Mouse (Mus musculus): Measurements from ENCODE around the gene Sema3d.

The Sema3d gene

GRCm38 (mm10) chr5:12383133-12383959 lies at the start of gene Sema3d:
Gene Sema3d, plus strand, starts transcription at chr5:12383385.
- DNase-seq (ENCODE audit: low read depth, low spot score), result no peak
- H3K36me3 ChIP-seq (ENCODE audit: control insufficient read depth, insufficient read depth, low read length, poor library complexity, severe bottlenecking), result no peaks in the 10 kb centered on the region
- no peaks in the 10 kb centered on the region for H3K27me3 ChIP-seq (ENCODE audit: control insufficient read depth, insufficient read depth, low read length, poor library complexity, severe bottlenecking)

GRCm38 (mm10) chr5:12377261-12377660 lies 5.9 kb upstream of the Sema3d start:
- H3K27me3 ChIP-seq (ENCODE audit: control insufficient read depth, insufficient read depth, low read length, poor library complexity, severe bottlenecking), result no peaks in the 10 kb centered on the region
- no peaks in the 10 kb centered on the region for H3K36me3 ChIP-seq (ENCODE audit: control insufficient read depth, insufficient read depth, low read length, poor library complexity, severe bottlenecking)
- no peak for DNase-seq (ENCODE audit: low read depth, low spot score)

- H3K36me3 ChIP-seq (ENCODE audit: control insufficient read depth, insufficient read depth, low read length, poor library complexity, severe bottlenecking), result no peaks in the 10 kb centered on the region
- H3K27me3 ChIP-seq (ENCODE audit: control insufficient read depth, insufficient read depth, low read length, poor library complexity, severe bottlenecking), result no peaks in the 10 kb centered on the region
- DNase-seq (ENCODE audit: low read depth, low spot score), result no peak
These were observed 4.3 kb upstream of the Sema3d start for GRCm38 (mm10) chr5:12378900-12379299.

- no peak for DNase-seq (ENCODE audit: low read depth, low spot score)
- H3K27me3 ChIP-seq (ENCODE audit: control insufficient read depth, insufficient read depth, low read length, poor library complexity, severe bottlenecking), result no peaks in the 10 kb centered on the region
These were observed 1.2 kb upstream of the Sema3d start for GRCm38 (mm10) chr5:12382010-12382409.

GRCm38 (mm10) chr5:12383960-12384285 lies 738 bp downstream of the Sema3d start:
- Histone ChIP-seq H3K36me3 (ENCODE audit: control insufficient read depth, insufficient read depth, low read length, poor library complexity, severe bottlenecking) (no peaks in the 10 kb centered on the region), H3K27me3 (ENCODE audit: control insufficient read depth, insufficient read depth, low read length, poor library complexity, severe bottlenecking) (no peaks in the 10 kb centered on the region)
- DNase-seq (ENCODE audit: low read depth, low spot score), result no peak

More at GRCm38 (mm10) chr5:12382010-12382409, 1.2 kb upstream of the Sema3d start:
- H3K36me3 ChIP-seq (ENCODE audit: control insufficient read depth, insufficient read depth, low read length, poor library complexity, severe bottlenecking), result no peaks in the 10 kb centered on the region

GRCm38 (mm10) chr5:12392667-12393066 lies 9.5 kb downstream of the Sema3d start:
- no peak for DNase-seq (ENCODE audit: low read depth, low spot score)
- Histone ChIP-seq H3K27me3 (ENCODE audit: control insufficient read depth, insufficient read depth, low read length, poor library complexity, severe bottlenecking) (no peaks in the 10 kb centered on the region), H3K36me3 (ENCODE audit: control insufficient read depth, insufficient read depth, low read length, poor library complexity, severe bottlenecking) (no peaks in the 10 kb centered on the region)

GRCm38 (mm10) chr5:12399271-12399670 lies 16.1 kb downstream of the Sema3d start:
- no peaks in the 10 kb centered on the region for H3K27me3 ChIP-seq (ENCODE audit: control insufficient read depth, insufficient read depth, low read length, poor library complexity, severe bottlenecking)
- H3K36me3 ChIP-seq (ENCODE audit: control insufficient read depth, insufficient read depth, low read length, poor library complexity, severe bottlenecking), result no peaks in the 10 kb centered on the region
- no peak for DNase-seq (ENCODE audit: low read depth, low spot score)

GRCm38 (mm10) chr5:12404229-12404628 lies 21.0 kb downstream of the Sema3d start:
- no peak for DNase-seq (ENCODE audit: low read depth, low spot score)
- no peaks in the 10 kb centered on the region for H3K36me3 ChIP-seq (ENCODE audit: control insufficient read depth, insufficient read depth, low read length, poor library complexity, severe bottlenecking)
- no peaks in the 10 kb centered on the region for H3K27me3 ChIP-seq (ENCODE audit: control insufficient read depth, insufficient read depth, low read length, poor library complexity, severe bottlenecking)

- DNase-seq (ENCODE audit: low read depth, low spot score), result no peak
- no peaks in the 10 kb centered on the region for H3K27me3 ChIP-seq (ENCODE audit: control insufficient read depth, insufficient read depth, low read length, poor library complexity, severe bottlenecking)
- no peaks in the 10 kb centered on the region for H3K36me3 ChIP-seq (ENCODE audit: control insufficient read depth, insufficient read depth, low read length, poor library complexity, severe bottlenecking)
These were observed 29.4 kb downstream of the Sema3d start for GRCm38 (mm10) chr5:12412595-12412994.

- H3K27me3 ChIP-seq (ENCODE audit: control insufficient read depth, insufficient read depth, low read length, poor library complexity, severe bottlenecking), result no peaks in the 10 kb centered on the region
- no peak for DNase-seq (ENCODE audit: low read depth, low spot score)
- no peaks in the 10 kb centered on the region for H3K36me3 ChIP-seq (ENCODE audit: control insufficient read depth, insufficient read depth, low read length, poor library complexity, severe bottlenecking)
These were observed 40.1 kb downstream of the Sema3d start for GRCm38 (mm10) chr5:12423264-12423663.

- no peaks in the 10 kb centered on the region for H3K36me3 ChIP-seq (ENCODE audit: control insufficient read depth, insufficient read depth, low read length, poor library complexity, severe bottlenecking)
- DNase-seq (ENCODE audit: low read depth, low spot score), result no peak
These were observed 58.6 kb downstream of the Sema3d start for GRCm38 (mm10) chr5:12441737-12442136.

GRCm38 (mm10) chr5:12442176-12443105 lies 59.3 kb downstream of the Sema3d start:
- DNase-seq (ENCODE audit: low read depth, low spot score), result no peak
- no peaks in the 10 kb centered on the region for H3K27me3 ChIP-seq (ENCODE audit: control insufficient read depth, insufficient read depth, low read length, poor library complexity, severe bottlenecking)
- no peaks in the 10 kb centered on the region for H3K36me3 ChIP-seq (ENCODE audit: control insufficient read depth, insufficient read depth, low read length, poor library complexity, severe bottlenecking)

More at GRCm38 (mm10) chr5:12441737-12442136, 58.6 kb downstream of the Sema3d start:
- no peaks in the 10 kb centered on the region for H3K27me3 ChIP-seq (ENCODE audit: control insufficient read depth, insufficient read depth, low read length, poor library complexity, severe bottlenecking)

GRCm38 (mm10) chr5:12451089-12451488 lies 67.9 kb downstream of the Sema3d start:
- DNase-seq (ENCODE audit: low read depth, low spot score), result no peak
- Histone ChIP-seq H3K36me3 (ENCODE audit: control insufficient read depth, insufficient read depth, low read length, poor library complexity, severe bottlenecking) (no peaks in the 10 kb centered on the region), H3K27me3 (ENCODE audit: control insufficient read depth, insufficient read depth, low read length, poor library complexity, severe bottlenecking) (no peaks in the 10 kb centered on the region)

- H3K27me3 ChIP-seq (ENCODE audit: control insufficient read depth, insufficient read depth, low read length, poor library complexity, severe bottlenecking), result no peaks in the 10 kb centered on the region
- no peaks in the 10 kb centered on the region for H3K36me3 ChIP-seq (ENCODE audit: control insufficient read depth, insufficient read depth, low read length, poor library complexity, severe bottlenecking)
- DNase-seq (ENCODE audit: low read depth, low spot score), result no peak
These were observed 71.8 kb downstream of the Sema3d start for GRCm38 (mm10) chr5:12454946-12455345.

GRCm38 (mm10) chr5:12457509-12457908 lies 74.3 kb downstream of the Sema3d start:
- no peak for DNase-seq (ENCODE audit: low read depth, low spot score)
- Histone ChIP-seq H3K36me3 (ENCODE audit: control insufficient read depth, insufficient read depth, low read length, poor library complexity, severe bottlenecking) (no peaks in the 10 kb centered on the region), H3K27me3 (ENCODE audit: control insufficient read depth, insufficient read depth, low read length, poor library complexity, severe bottlenecking) (no peaks in the 10 kb centered on the region)

All from splenic B cell, adult 2 months (primary cell).